Mouse (Mus musculus) spleen, adult 18-20 months (tissue): ENCODE measurements around the gene Bbs4.
A peak's percentile ranks its signal among the peaks of the same experiment; 100 is the strongest.
"Not testable (repeated sequence)": the region's sequence is repeated elsewhere in the genome, so short reads cannot be mapped to it uniquely, and the experiment has no call there.

ENCODE experiments used
- DNase-seq, 2 experiments: peaks; one replicate each; pipeline ENCODE4 v3.0.0; 2022; ENCODE audit warnings: mixed read lengths in 2 of 2

Gene Bbs4

GRCm38 (mm10) chr9:59353253-59353639 is at the start of gene Bbs4:
TSS of gene Bbs4 (minus strand) at chr9:59353508.
- peak; percentile 84 to 90 for DNase-seq

GRCm38 (mm10) chr9:59389086-59389485 is 35.8 kb upstream of the Bbs4 start:
- no peak for DNase-seq

- DNase-seq = no peak
Measured at GRCm38 (mm10) chr9:59388311-59388710, 35.0 kb upstream of the Bbs4 start.

GRCm38 (mm10) chr9:59387461-59387860 is 34.2 kb upstream of the Bbs4 start:
- no peak for DNase-seq

- DNase-seq = no peak
Measured at GRCm38 (mm10) chr9:59375626-59376025, 22.3 kb upstream of the Bbs4 start.

GRCm38 (mm10) chr9:59369646-59370045 is 16.3 kb upstream of the Bbs4 start:
- no peak for DNase-seq

GRCm38 (mm10) chr9:59369220-59369619 is 15.9 kb upstream of the Bbs4 start:
- DNase-seq = no peak

- DNase-seq = not testable (repeated sequence)
Measured at GRCm38 (mm10) chr9:59360487-59360886, 7.2 kb upstream of the Bbs4 start.

GRCm38 (mm10) chr9:59358041-59358440 is 4.7 kb upstream of the Bbs4 start:
- not testable (repeated sequence) for DNase-seq

GRCm38 (mm10) chr9:59352586-59353252 is 589 bp downstream of the Bbs4 start:
- no peak for DNase-seq

- no peak for DNase-seq
Measured at GRCm38 (mm10) chr9:59346176-59346575, 7.1 kb downstream of the Bbs4 start.

GRCm38 (mm10) chr9:59340002-59340401 is 13.3 kb downstream of the Bbs4 start:
- peak in 1 of 2 experiments; percentile 23 for DNase-seq

- DNase-seq = no peak
Measured at GRCm38 (mm10) chr9:59339107-59339506, 14.2 kb downstream of the Bbs4 start.

GRCm38 (mm10) chr9:59338411-59338810 is 14.9 kb downstream of the Bbs4 start:
- DNase-seq = no peak

- no peak for DNase-seq
Measured at GRCm38 (mm10) chr9:59337889-59338288, 15.4 kb downstream of the Bbs4 start.

- DNase-seq = no peak
Measured at GRCm38 (mm10) chr9:59336539-59336938, 16.8 kb downstream of the Bbs4 start.

GRCm38 (mm10) chr9:59330055-59330454 is 23.3 kb downstream of the Bbs4 start:
- DNase-seq = no peak

GRCm38 (mm10) chr9:59324351-59324750 is 29.0 kb downstream of the Bbs4 start:
- DNase-seq = no peak

- DNase-seq = no peak
Measured at GRCm38 (mm10) chr9:59316206-59316605, 37.1 kb downstream of the Bbs4 start.

GRCm38 (mm10) chr9:59311284-59311670 is 42.0 kb downstream of the Bbs4 start:
- DNase-seq = no peak

GRCm38 (mm10) chr9:59310582-59311283 is 42.6 kb downstream of the Bbs4 start:
- no peak for DNase-seq

GRCm38 (mm10) chr9:59307890-59308289 is 45.4 kb downstream of the Bbs4 start:
- no peak for DNase-seq

- DNase-seq = no peak
Measured at GRCm38 (mm10) chr9:59296419-59296818, 56.9 kb downstream of the Bbs4 start.

GRCm38 (mm10) chr9:59292493-59292875 is 60.8 kb downstream of the Bbs4 start:
- no peak for DNase-seq
